Mouse (Mus musculus) spleen, adult 2 months (tissue): ENCODE measurements around the gene Setd4. TPM values are rescaled to one million over a fixed set of nuclear protein-coding genes. Genes with fewer than 3 reads are reported as not detected.
A peak's percentile ranks its signal among the peaks of the same experiment; 100 is the strongest.

ENCODE experiments used
- DNase-seq, 2 experiments: peaks; one replicate each; pipeline versions ENCODE4 v3.0.0 to v3.0.0-alpha.2; 2012 to 2021; ENCODE audit warnings: low spot score in 2 of 2, low read depth in 1 of 2
- H3K27ac ChIP-seq: fragments of 200-500 bp; 2 replicates; pipeline ENCODE4 v1.5.1; 2012; ENCODE audit warnings: low read length, inconsistent platforms; ENCODE audit not compliant: insufficient read depth
- H3K27me3 ChIP-seq: fragments of 200-500 bp; 2 replicates; pipeline ENCODE4 v1.6.1; 2012; ENCODE audit warnings: mild to moderate bottlenecking, moderate library complexity, low read length, inconsistent platforms; ENCODE audit not compliant: control insufficient read depth, insufficient read depth
- H3K36me3 ChIP-seq: fragments of 200-500 bp; 2 replicates; pipeline ENCODE4 v1.6.1; 2012; ENCODE audit warnings: mild to moderate bottlenecking, low read length, inconsistent platforms; ENCODE audit not compliant: control insufficient read depth, insufficient read depth
- H3K4me1 ChIP-seq: fragments of 200-500 bp; 2 replicates; pipeline ENCODE4 v1.6.1; 2011; ENCODE audit warnings: inconsistent platforms; ENCODE audit not compliant: control insufficient read depth, insufficient read depth, insufficient read length
- H3K4me3 ChIP-seq: fragments of 200-500 bp; 2 replicates; pipeline ENCODE4 v1.5.1; 2011; ENCODE audit warnings: mild to moderate bottlenecking, inconsistent platforms; ENCODE audit not compliant: insufficient read depth, insufficient read length; ENCODE audit errors: extremely low read depth
- CTCF ChIP-seq: fragments of 200-500 bp; IDR thresholded peaks from 2 replicates; pipeline ENCODE4 v1.5.1; 2011; ENCODE audit warnings: mild to moderate bottlenecking, inconsistent platforms; ENCODE audit not compliant: insufficient read depth, insufficient read length, insufficient replicate concordance; ENCODE audit errors: extremely low read depth
- POLR2A ChIP-seq: fragments of 200-500 bp; IDR thresholded peaks from 2 replicates; pipeline ENCODE4 v1.6.1; 2011; ENCODE audit warnings: low read depth, low read length, inconsistent platforms
- WGBS: fragments of 180-500 bp; shearing (Covaris S2); methylation state at CpG from one replicate; pipeline ENCODE4 v1.1.7; 2018; 5-methylcytosine and 5-hydroxymethylcytosine counted together
- polyA plus RNA-seq: library from polyadenylated mRNA; depleted of rRNA; stranded (reverse); fragments of >200 nt; gene quantifications from 2 replicates; pipeline ENCODE4 v1.2.3, GENCODE M21; 2012

Gene Setd4
- polyA plus RNA-seq, 1 experiment, result 10.2 TPM

GRCm38 (mm10) chr16:93615118-93615870 is 11.4 kb upstream of the Setd4 start:
- H3K4me1 ChIP-seq, result no peaks in the 10 kb centered on the region
- 37% methylated on average over 5 of the region's 5 CpGs for WGBS
- no peak overlapping the region for H3K27ac ChIP-seq
- no peak overlapping the region for H3K4me3 ChIP-seq
- DNase-seq, result peak in 1 of 2 experiments; percentile 74
- no peaks in the 10 kb centered on the region for H3K27me3 ChIP-seq
- TF ChIP-seq POLR2A, result no peak
- peak; percentile 74; the same call in 1 of the 2 replicates for TF ChIP-seq CTCF
- peaks cover 1% of the 10 kb centered on the region; the same call in 1 of the 2 replicates for H3K36me3 ChIP-seq

- Histone ChIP-seq H3K27me3 (no peaks in the 10 kb centered on the region), H3K4me3 (no peak overlapping the region), H3K36me3 (peaks cover 3% of the 10 kb centered on the region), H3K4me1 (no peaks in the 10 kb centered on the region), H3K27ac (no peak overlapping the region)
- DNase-seq, result no peak
- 92% methylated on average over 4 of the region's 4 CpGs for WGBS
- TF ChIP-seq POLR2A (no peak), CTCF (no peak)
Measured at GRCm38 (mm10) chr16:93610961-93611360, 7.1 kb upstream of the Setd4 start.

- H3K27ac ChIP-seq, result no peak overlapping the region
- H3K4me3 ChIP-seq, result no peak overlapping the region
- DNase-seq, result no peak
- 92% methylated on average over 4 of the region's 4 CpGs for WGBS
- no peaks in the 10 kb centered on the region for H3K27me3 ChIP-seq
- TF ChIP-seq POLR2A (no peak), CTCF (no peak)
- no peaks in the 10 kb centered on the region for H3K4me1 ChIP-seq
- H3K36me3 ChIP-seq, result peaks cover 3% of the 10 kb centered on the region
Measured at GRCm38 (mm10) chr16:93609796-93610195, 5.9 kb upstream of the Setd4 start.

- H3K27me3 ChIP-seq, result no peaks in the 10 kb centered on the region
- peaks cover 4% of the 10 kb centered on the region; the same call in 1 of the 2 replicates for H3K4me1 ChIP-seq
- H3K4me3 ChIP-seq, result no peak overlapping the region
- no peak for DNase-seq
- WGBS, result 68% methylated on average over 8 of the region's 8 CpGs
- TF ChIP-seq POLR2A (no peak), CTCF (no peak)
- peaks cover 3% of the 10 kb centered on the region for H3K36me3 ChIP-seq
- H3K27ac ChIP-seq, result no peak overlapping the region
Measured at GRCm38 (mm10) chr16:93608731-93609130, 4.9 kb upstream of the Setd4 start.

- H3K4me3 ChIP-seq, result peak overlapping the region; percentile 75
- DNase-seq, result peak; percentile 77 to 82
- under 1% methylated on average over 32 of the region's 32 CpGs for WGBS
- peaks cover 4% of the 10 kb centered on the region; the same call in 1 of the 2 replicates for H3K4me1 ChIP-seq
- H3K27me3 ChIP-seq, result no peaks in the 10 kb centered on the region
- H3K27ac ChIP-seq, result peak overlapping the region; percentile 21; the same call in 1 of the 2 replicates
- peaks cover 3% of the 10 kb centered on the region for H3K36me3 ChIP-seq
- no peak for TF ChIP-seq CTCF
- peak; percentile 52; the same call in 1 of the 2 replicates for TF ChIP-seq POLR2A
Measured at GRCm38 (mm10) chr16:93607669-93608101, 3.8 kb upstream of the Setd4 start.

- H3K4me1 ChIP-seq, result peaks cover 4% of the 10 kb centered on the region; the same call in 1 of the 2 replicates
- WGBS, result 88% methylated on average over 7 of the region's 7 CpGs
- no peak for TF ChIP-seq POLR2A
- no peak for TF ChIP-seq CTCF
- H3K27me3 ChIP-seq, result no peaks in the 10 kb centered on the region
- H3K36me3 ChIP-seq, result peaks cover 3% of the 10 kb centered on the region
- H3K27ac ChIP-seq, result no peak overlapping the region
- DNase-seq, result no peak
- H3K4me3 ChIP-seq, result no peak overlapping the region
Measured at GRCm38 (mm10) chr16:93606146-93606545, 2.3 kb upstream of the Setd4 start.

- Histone ChIP-seq H3K36me3 (peaks cover 1% of the 10 kb centered on the region; the same call in 1 of the 2 replicates), H3K27ac (no peak within 1 kb of the TSS), H3K4me1 (peaks cover 4% of the 10 kb centered on the region; the same call in 1 of the 2 replicates), H3K27me3 (no peaks in the 10 kb centered on the region), H3K4me3 (peak within 1 kb of the TSS; percentile 12; the same call in 1 of the 2 replicates)
- DNase-seq, result no peak
- 73% methylated on average over 4 of the region's 4 CpGs for WGBS
- TF ChIP-seq POLR2A, result no peak
- TF ChIP-seq CTCF, result no peak
Measured at GRCm38 (mm10) chr16:93605553-93605952, 1.7 kb upstream of the Setd4 start, which contains the start of gene Cbr1. Cbr1 (plus strand) TSS chr16:93605853.
